Mouse (Mus musculus): ENCODE measurements around the gene Hs2st1. TPM values are rescaled to one million over a fixed set of nuclear protein-coding genes. Genes with fewer than 3 reads are reported as not detected.

Hs2st1 gene
- total and polyA plus RNA-seq, 2 experiments from 2014 or later, result 11.1 to 38.8 TPM

GRCm38 (mm10) chr3:144437871-144438398 lies 132.0 kb downstream of the Hs2st1 start:
- no peak for TF ChIP-seq CTCF (IDR thresholded peaks at IDR 0.05; ENCODE audit: low read depth)
- ATAC-seq (no peak), DNase-seq (ENCODE audit: low spot score) (no peak)
- Histone ChIP-seq H3K4me3 (ENCODE audit: low read length) (no peak overlapping the region), H3K9ac (replicated peaks; ENCODE audit: low read length) (no peak overlapping the region), H3K36me3 (ENCODE audit: insufficient read depth, low read length) (peaks cover 6% of the 10 kb centered on the region; the same call in 1 of the 2 replicates), H3K4me1 (ENCODE audit: insufficient read depth, low read length) (no peaks in the 10 kb centered on the region), H3K4me2 (ENCODE audit: low read depth, low read length) (no peak overlapping the region), H3K27ac (no peak overlapping the region), H3K27me3 (ENCODE audit: insufficient read depth, low read length) (no peaks in the 10 kb centered on the region), H3K9me3 (ENCODE audit: low read length) (no peaks in the 10 kb centered on the region)
- WGBS, result 93% methylated on average over 14 of the region's 14 CpGs

- ATAC-seq (no peak), DNase-seq (ENCODE audit: low spot score) (no peak)
- H3K9ac ChIP-seq (replicated peaks; ENCODE audit: low read length), result no peak overlapping the region
- no peak overlapping the region for H3K4me3 ChIP-seq (ENCODE audit: low read length)
- no peaks in the 10 kb centered on the region for H3K4me1 ChIP-seq (ENCODE audit: insufficient read depth, low read length)
- H3K27me3 ChIP-seq (ENCODE audit: insufficient read depth, low read length), result no peaks in the 10 kb centered on the region
- TF ChIP-seq CTCF (IDR thresholded peaks at IDR 0.05; ENCODE audit: low read depth), result no peak
- no peak overlapping the region for H3K4me2 ChIP-seq (ENCODE audit: low read depth, low read length)
- no peak overlapping the region for H3K27ac ChIP-seq
- no peaks in the 10 kb centered on the region for H3K9me3 ChIP-seq (ENCODE audit: low read length)
- 82% methylated on average over 3 of the region's 3 CpGs for WGBS
- H3K36me3 ChIP-seq (ENCODE audit: insufficient read depth, low read length), result peaks cover 6% of the 10 kb centered on the region; the same call in 1 of the 2 replicates
Measured at GRCm38 (mm10) chr3:144436076-144436475, 133.9 kb downstream of the Hs2st1 start.

GRCm38 (mm10) chr3:144435281-144435680 lies 134.7 kb downstream of the Hs2st1 start:
- TF ChIP-seq CTCF (IDR thresholded peaks at IDR 0.05; ENCODE audit: low read depth), result no peak
- Histone ChIP-seq H3K27me3 (ENCODE audit: insufficient read depth, low read length) (no peaks in the 10 kb centered on the region), H3K36me3 (ENCODE audit: insufficient read depth, low read length) (peaks cover 6% of the 10 kb centered on the region; the same call in 1 of the 2 replicates), H3K4me3 (ENCODE audit: low read length) (no peak overlapping the region), H3K9ac (replicated peaks; ENCODE audit: low read length) (no peak overlapping the region), H3K4me1 (ENCODE audit: insufficient read depth, low read length) (no peaks in the 10 kb centered on the region), H3K9me3 (ENCODE audit: low read length) (no peaks in the 10 kb centered on the region), H3K4me2 (ENCODE audit: low read depth, low read length) (no peak overlapping the region), H3K27ac (no peak overlapping the region)
- no peak for ATAC-seq
- no peak for DNase-seq (ENCODE audit: low spot score)
- WGBS, result 89% methylated on average over 16 of the region's 16 CpGs

GRCm38 (mm10) chr3:144434276-144434675 lies 135.7 kb downstream of the Hs2st1 start:
- no peaks in the 10 kb centered on the region for H3K4me1 ChIP-seq (ENCODE audit: insufficient read depth, low read length)

GRCm38 (mm10) chr3:144433039-144433438 lies 136.9 kb downstream of the Hs2st1 start:
- H3K27me3 ChIP-seq (ENCODE audit: insufficient read depth, low read length), result no peaks in the 10 kb centered on the region
- H3K4me2 ChIP-seq (ENCODE audit: low read depth, low read length), result no peak overlapping the region
- 90% methylated on average over 7 of the region's 7 CpGs for WGBS
- ATAC-seq, result no peak
- peaks cover 6% of the 10 kb centered on the region; the same call in 1 of the 2 replicates for H3K36me3 ChIP-seq (ENCODE audit: insufficient read depth, low read length)
- no peak overlapping the region for H3K27ac ChIP-seq
- H3K4me3 ChIP-seq (ENCODE audit: low read length), result no peak overlapping the region
- no peak for TF ChIP-seq CTCF (IDR thresholded peaks at IDR 0.05; ENCODE audit: low read depth)
- H3K9me3 ChIP-seq (ENCODE audit: low read length), result no peaks in the 10 kb centered on the region
- no peaks in the 10 kb centered on the region for H3K4me1 ChIP-seq (ENCODE audit: insufficient read depth, low read length)
- no peak overlapping the region for H3K9ac ChIP-seq (replicated peaks; ENCODE audit: low read length)
- DNase-seq (ENCODE audit: low spot score), result no peak

More at GRCm38 (mm10) chr3:144434276-144434675, 135.7 kb downstream of the Hs2st1 start:
- no peak overlapping the region for H3K9ac ChIP-seq (replicated peaks; ENCODE audit: low read length)
- H3K27me3 ChIP-seq (ENCODE audit: insufficient read depth, low read length), result no peaks in the 10 kb centered on the region
- no peak overlapping the region for H3K4me2 ChIP-seq (ENCODE audit: low read depth, low read length)
- H3K36me3 ChIP-seq (ENCODE audit: insufficient read depth, low read length), result peaks cover 6% of the 10 kb centered on the region; the same call in 1 of the 2 replicates
- DNase-seq (ENCODE audit: low spot score) (no peak), ATAC-seq (no peak)
- H3K27ac ChIP-seq, result no peak overlapping the region
- TF ChIP-seq CTCF (IDR thresholded peaks at IDR 0.05; ENCODE audit: low read depth), result no peak
- H3K9me3 ChIP-seq (ENCODE audit: low read length), result no peaks in the 10 kb centered on the region
- no peak overlapping the region for H3K4me3 ChIP-seq (ENCODE audit: low read length)
- 89% methylated on average over 17 of the region's 17 CpGs for WGBS

GRCm38 (mm10) chr3:144432143-144432577 lies 137.8 kb downstream of the Hs2st1 start:
- H3K4me3 ChIP-seq (ENCODE audit: low read length), result no peak overlapping the region
- no peaks in the 10 kb centered on the region for H3K27me3 ChIP-seq (ENCODE audit: insufficient read depth, low read length)
- H3K9ac ChIP-seq (replicated peaks; ENCODE audit: low read length), result no peak overlapping the region
- H3K9me3 ChIP-seq (ENCODE audit: low read length), result no peaks in the 10 kb centered on the region
- H3K4me2 ChIP-seq (ENCODE audit: low read depth, low read length), result no peak overlapping the region
- no peaks in the 10 kb centered on the region for H3K4me1 ChIP-seq (ENCODE audit: insufficient read depth, low read length)
- WGBS, result 89% methylated on average over 10 of the region's 10 CpGs
- H3K36me3 ChIP-seq (ENCODE audit: insufficient read depth, low read length), result peaks cover 6% of the 10 kb centered on the region; the same call in 1 of the 2 replicates
- no peak for TF ChIP-seq CTCF (IDR thresholded peaks at IDR 0.05; ENCODE audit: low read depth)
- H3K27ac ChIP-seq, result no peak overlapping the region
- DNase-seq (ENCODE audit: low spot score) (no peak), ATAC-seq (no peak)

Data from hindbrain, postnatal 0 days (tissue).